Mouse (Mus musculus): ENCODE measurements around the gene Gsg1l2.

DNA sequence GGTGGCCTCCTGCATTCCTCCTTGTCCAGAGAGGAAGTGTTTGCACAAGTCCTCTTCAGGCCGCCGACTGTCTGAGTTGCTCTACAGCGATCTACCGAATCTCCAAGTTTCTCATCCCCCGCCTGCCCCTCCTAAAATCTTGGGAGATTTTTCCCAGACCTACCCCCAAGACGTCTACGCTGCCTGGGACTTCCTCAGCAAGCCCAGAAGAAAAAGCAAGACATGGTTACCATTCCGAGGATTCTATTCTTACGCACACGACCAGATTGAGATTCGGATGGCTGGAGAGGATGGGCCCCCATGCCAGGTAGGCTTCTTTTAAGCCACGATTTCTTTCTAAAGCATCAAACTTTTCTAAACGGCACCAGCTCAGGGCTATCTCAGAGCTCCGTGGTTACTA, 3.4 kb upstream of the Gsg1l2 start, which contains the start of gene Glp2r:
- no peak for TF ChIP-seq CTCF (IDR thresholded peaks at IDR 0.05; ENCODE audit: extremely low read depth, insufficient read length, insufficient replicate concordance, low read depth, low read length)
- TF ChIP-seq POLR2A (IDR thresholded peaks at IDR 0.05; ENCODE audit: low read depth, low read length) = no peak
